In the genomic region with DNA sequence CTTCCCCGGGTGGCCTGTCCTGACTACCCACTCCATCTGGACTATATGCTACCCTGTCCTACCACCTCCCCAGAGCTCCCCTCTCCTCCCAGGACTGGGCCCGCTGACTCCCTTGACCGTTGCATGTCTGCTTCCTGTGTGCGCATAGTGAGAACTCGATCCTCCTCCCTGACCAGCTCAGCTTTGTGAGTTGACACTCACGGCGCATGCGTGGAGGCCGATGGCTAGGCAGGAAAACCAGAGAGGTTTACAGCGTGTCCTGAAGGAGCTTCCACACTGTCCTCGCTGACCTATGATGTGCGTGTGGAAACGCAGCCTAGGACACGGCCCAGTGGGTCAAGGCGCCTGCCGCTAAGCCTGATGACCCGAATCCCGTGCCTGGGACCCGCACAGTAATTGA, we compare ENCODE assay signal across 32 mouse cellular contexts. TPM values are rescaled to one million over a fixed set of nuclear protein-coding genes. Genes with fewer than 3 reads are reported as not detected.
DNase-seq lines count a peak whose midpoint lies in the region; ATAC-seq lines count a peak whose summit lies in the region.
"Had no signal": no experiment of that assay in that cellular context is flagged by ENCODE, and none has a peak within 500 bp of the region (broad histone marks: within the 10 kb centered on the region; RNA-seq: fewer than 3 reads in every experiment).

No protein-coding gene starts in this region.

- H3K4me1 ChIP-seq in kidney, embryonic 15.5 days, result peaks cover 19% of the 10 kb centered on the region

- peaks cover 55% of the 10 kb centered on the region for H3K27me3 ChIP-seq in kidney, embryonic 15.5 days

- intact Hi-C loops in left cerebral cortex, postnatal 25 days (cut with DNase I), result no loop called here

- H3K9me3 ChIP-seq in kidney, embryonic 15.5 days (replicated peaks), result no peaks in the 10 kb centered on the region
- H3K9me3 ChIP-seq: embryonic facial prominence, embryonic 12.5 days; embryonic facial prominence, embryonic 15.5 days; hindbrain, embryonic 12.5 days; hindbrain, embryonic 15.5 days had no signal

- H3K9ac ChIP-seq in kidney, embryonic 15.5 days, result no peak overlapping the region
- H3K9ac ChIP-seq: embryonic facial prominence, embryonic 12.5 days; embryonic facial prominence, embryonic 15.5 days; forebrain, postnatal 0 days; hindbrain, embryonic 12.5 days; hindbrain, embryonic 15.5 days had no signal

- no peak overlapping the region for H3K27ac ChIP-seq in kidney, embryonic 15.5 days
- H3K27ac ChIP-seq: embryonic facial prominence, embryonic 12.5 days; embryonic facial prominence, embryonic 15.5 days; gastrocnemius, adult 2 months; hindbrain, embryonic 12.5 days; hindbrain, embryonic 15.5 days had no signal

- DNase-seq in kidney, adult 18-20 months, result no peak
- DNase-seq in kidney, postnatal 4 days, result peak; percentile 62 to 75
- DNase-seq in kidney, postnatal 10 days, result no peak
- DNase-seq in R1 (ENCODE audit: low read depth, low spot score) (peak; percentile 67), ZHBTc4 (ENCODE audit: low read depth, low spot score) (peak; percentile 61)
- DNase-seq in left cerebral cortex, postnatal 25 days (ENCODE audit: low spot score in 2 of 2), result no peak
- DNase-seq: adrenal gland, postnatal 10 days; adrenal gland, postnatal 36 days; cerebellum, adult 18-20 months; cerebellum, adult 9-10 months; cerebellum, postnatal 14 days; forebrain, postnatal 0 days; gastrocnemius, adult 2 months; gastrocnemius, postnatal 14 days; heart, adult 11 months had no signal

- WGBS in kidney, embryonic 15.5 days, result 39% methylated on average over 19 of the region's 19 CpGs

- peak overlapping the region; percentile 36 for H3K4me2 ChIP-seq in kidney, embryonic 15.5 days
- H3K4me2 ChIP-seq: embryonic facial prominence, embryonic 12.5 days; embryonic facial prominence, embryonic 15.5 days; heart, embryonic 11.5 days; hindbrain, embryonic 12.5 days; hindbrain, embryonic 15.5 days had no signal

- H3K36me3 ChIP-seq in kidney, embryonic 15.5 days, result no peaks in the 10 kb centered on the region
- H3K36me3 ChIP-seq: embryonic facial prominence, embryonic 15.5 days had no signal

- H3K4me3 ChIP-seq in kidney, embryonic 15.5 days (replicated peaks), result no peak overlapping the region
- H3K4me3 ChIP-seq: embryonic facial prominence, embryonic 12.5 days; embryonic facial prominence, embryonic 15.5 days; gastrocnemius, adult 2 months; hindbrain, embryonic 12.5 days; hindbrain, embryonic 15.5 days had no signal

- 0 out of 2 replicates have a peak, but pooled peaks have one; percentile 21 for ATAC-seq in kidney, embryonic 15.5 days (replicated peaks; ENCODE audit: low FRiP score)
- ATAC-seq: CD4-positive, CD25-positive, alpha-beta regulatory T cell, adult 4 months; forebrain, embryonic 14.5 days; forebrain, postnatal 0 days had no signal

RNA-seq across cellular contexts. Expression of gene Dtx1, which starts 19.7 kb away (rescaled TPM):
- polyA plus RNA-seq in kidney, embryonic 15.5 days (2015; fragmentation: Nextera tagmentation; extraction: Ambion mirVana), result 7.5 and 8.5 TPM in 2 replicates
- total RNA-seq in left cerebral cortex, postnatal 25 days (2021), result 10 to 100 TPM; 68.9 to 71.2 TPM
- total RNA-seq: hematopoietic stem cell, adult 5-6 weeks had no signal
- polyA plus RNA-seq: C2C12 had no signal

RNA-seq across cellular contexts. Expression of gene Rasal1, which starts 43.4 kb away (rescaled TPM):
- 0.58 and 0.89 TPM in 2 replicates for polyA plus RNA-seq in kidney, embryonic 15.5 days (2015; fragmentation: Nextera tagmentation; extraction: Ambion mirVana)
- total RNA-seq in left cerebral cortex, postnatal 25 days (2021), result 10 to 100 TPM; 81.0 to 82.3 TPM
- total RNA-seq: gastrocnemius, adult 2 months; gastrocnemius, postnatal 14 days; gastrocnemius, postnatal 4 days; heart, postnatal 25 days had no signal
- polyA plus RNA-seq: C2C12; forebrain, embryonic 11.5 days; heart, embryonic 14.5 days; heart, postnatal 0 days had no signal

RNA-seq across cellular contexts. Expression of gene Oas2, which starts 57.6 kb away (rescaled TPM):
- 0.36 and 0.50 TPM in 2 replicates for polyA plus RNA-seq in kidney, embryonic 15.5 days (2015; fragmentation: Nextera tagmentation; extraction: Ambion mirVana)
- under 1 TPM in 1 of 2 experiments, not detected in 1; 0.30 TPM for total RNA-seq in left cerebral cortex, postnatal 25 days (2021)
- polyA plus RNA-seq: C2C12 had no signal

RNA-seq across cellular contexts. Expression of gene Cfap73, which starts 58.0 kb away (rescaled TPM):
- not detected in 2 replicates for polyA plus RNA-seq in kidney, embryonic 15.5 days (2015; fragmentation: Nextera tagmentation; extraction: Ambion mirVana)
- not detected for total RNA-seq in left cerebral cortex, postnatal 25 days (2021)
- total RNA-seq: gastrocnemius, adult 2 months; gastrocnemius, postnatal 14 days; gastrocnemius, postnatal 4 days; heart, adult 8-10 months; heart, postnatal 25 days; hematopoietic stem cell, adult 5-6 weeks; MEL had no signal
- polyA plus RNA-seq: C2C12; CD4-positive, CD25-positive, alpha-beta regulatory T cell, adult 4 months; embryonic facial prominence, embryonic 12.5 days; forebrain, embryonic 11.5 days; heart, embryonic 11.5 days; heart, embryonic 14.5 days; heart, postnatal 0 days had no signal

Comparison
In these comparisons a context has a peak if more than half of its experiments do, and no peak if none do; other contexts are left out.
1. DNase-seq: peak in kidney, postnatal 4 days (2 of 2), R1 (single experiment) and ZHBTc4 (single experiment); none in kidney, adult 18-20 months (single experiment), kidney, postnatal 10 days (single experiment) and left cerebral cortex, postnatal 25 days (0 of 2).